Mouse (Mus musculus): Measurements from ENCODE around the gene Vps41. TPM values are rescaled to one million over a fixed set of nuclear protein-coding genes. Genes with fewer than 3 reads are reported as not detected.

Gene Vps41
- total RNA-seq, 2 experiments from 2014 or later = 14.5 to 24.7 TPM

DNA sequence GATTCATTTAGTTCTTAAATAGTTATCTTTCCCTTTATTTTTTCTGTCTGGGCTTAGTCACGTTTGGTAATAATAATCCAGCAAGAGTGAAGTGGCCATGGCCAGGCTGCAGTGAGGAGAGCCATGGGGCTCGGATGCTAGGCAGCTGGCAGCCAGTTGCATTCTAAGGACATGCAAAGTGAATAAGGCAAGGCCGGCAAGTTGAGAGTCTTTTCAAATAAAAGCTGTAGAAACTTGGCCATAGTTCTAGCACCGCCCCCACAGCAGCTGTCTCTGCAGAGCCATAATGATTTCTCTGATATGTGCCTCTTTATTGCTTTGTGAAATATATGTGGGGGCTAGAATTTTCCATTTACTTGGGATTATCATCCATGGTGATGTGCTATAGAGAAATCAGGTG, 141.1 kb downstream of the Vps41 start:
- ATAC-seq (replicated peaks; ENCODE audit: low FRiP score, poor library complexity, severe bottlenecking) = no peak

- no peak for ATAC-seq (replicated peaks; ENCODE audit: low FRiP score, poor library complexity, severe bottlenecking)
Measured at GRCm38 (mm10) chr13:18859389-18859788, 142.3 kb downstream of the Vps41 start.

GRCm38 (mm10) chr13:18868030-18868490, 151.0 kb downstream of the Vps41 start:
- ATAC-seq (replicated peaks; ENCODE audit: low FRiP score, poor library complexity, severe bottlenecking) = no peak

DNA sequence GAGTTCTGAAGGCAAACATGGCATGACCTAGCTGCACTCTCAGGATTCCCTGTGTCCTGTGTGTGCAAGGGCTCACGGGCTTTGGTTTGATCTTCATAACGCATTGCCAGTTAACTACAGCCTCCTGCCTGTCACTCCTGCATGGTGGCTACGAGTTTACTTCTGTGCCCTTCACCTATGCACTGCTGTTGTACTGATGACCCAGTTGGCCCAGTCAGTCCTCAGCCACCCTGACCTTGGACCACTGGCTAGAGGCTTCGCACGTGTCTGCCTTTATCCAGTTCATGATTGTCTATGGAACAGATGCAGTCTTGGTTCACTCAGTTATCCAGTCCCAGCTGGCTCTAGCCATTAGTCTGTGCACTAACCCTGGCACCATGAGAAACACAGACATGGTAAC, 151.7 kb downstream of the Vps41 start:
- ATAC-seq (replicated peaks; ENCODE audit: low FRiP score, poor library complexity, severe bottlenecking) = no peak

DNA sequence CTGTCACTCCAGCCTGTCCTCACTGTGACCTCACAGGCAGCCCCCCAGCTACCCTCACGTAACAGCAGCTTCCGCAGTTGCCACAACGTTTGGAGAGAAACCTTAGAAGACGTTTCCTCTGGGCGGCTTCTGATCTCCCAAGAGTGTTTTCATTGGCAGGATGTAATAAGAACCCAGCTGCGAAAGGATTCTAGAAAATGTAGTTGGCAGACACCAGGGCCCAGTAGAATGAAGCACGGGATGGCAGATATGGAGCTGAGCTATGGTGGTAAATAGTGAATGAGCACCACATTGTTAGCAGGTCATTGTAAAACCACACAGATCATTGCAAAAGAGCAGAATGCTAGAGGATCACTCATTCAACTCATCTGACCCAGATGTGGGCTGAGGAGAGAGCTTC, 158.2 kb downstream of the Vps41 start:
- no peak for ATAC-seq (replicated peaks; ENCODE audit: low FRiP score, poor library complexity, severe bottlenecking)

- ATAC-seq (replicated peaks; ENCODE audit: low FRiP score, poor library complexity, severe bottlenecking) = no peak
Measured at GRCm38 (mm10) chr13:18892910-18893309, 175.8 kb downstream of the Vps41 start.

DNA sequence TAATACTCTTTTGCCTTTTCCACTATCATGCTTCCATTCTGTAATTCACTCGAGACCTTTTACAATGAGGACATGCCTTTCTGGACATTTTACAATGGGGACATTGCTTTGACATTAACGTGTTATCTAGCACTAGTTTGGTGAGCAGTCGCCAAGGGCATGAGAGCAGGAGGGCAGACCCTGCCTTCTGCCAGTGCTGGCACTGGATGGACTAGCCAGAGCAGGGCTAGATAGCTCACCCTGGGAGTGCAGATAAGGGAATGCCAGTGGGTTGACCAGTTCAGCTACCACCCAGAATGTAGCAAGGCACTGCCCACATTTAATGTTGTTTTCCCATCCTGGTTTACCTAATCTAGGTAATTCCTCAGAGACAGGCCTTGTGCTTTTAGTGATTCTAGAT, 179.7 kb downstream of the Vps41 start:
- ATAC-seq (replicated peaks; ENCODE audit: low FRiP score, poor library complexity, severe bottlenecking) = no peak

- no peak for ATAC-seq (replicated peaks; ENCODE audit: low FRiP score, poor library complexity, severe bottlenecking)
Measured at GRCm38 (mm10) chr13:18903623-18904022, 186.5 kb downstream of the Vps41 start.

DNA sequence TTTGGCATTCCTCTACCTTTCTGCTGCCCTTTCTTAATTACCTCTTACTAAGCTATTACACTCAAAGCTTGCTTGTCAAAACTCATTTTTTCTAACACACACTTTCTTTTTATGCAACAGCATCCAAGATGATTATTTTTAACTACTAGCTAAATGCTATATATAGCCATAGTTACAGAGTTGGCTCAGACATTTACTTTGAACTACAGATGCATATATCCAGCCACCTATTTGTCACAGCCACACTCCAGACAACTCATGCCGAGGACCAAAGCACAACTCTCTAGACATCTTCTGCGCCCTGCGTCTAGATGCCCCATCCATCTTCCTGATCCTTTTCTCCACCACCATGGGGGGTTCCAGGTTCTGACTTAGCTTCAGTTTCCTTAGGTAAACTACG, 197.7 kb downstream of the Vps41 start:
- no peak for ATAC-seq (replicated peaks; ENCODE audit: low FRiP score, poor library complexity, severe bottlenecking)

Other genes starting within 250 kb of the Vps41 start
- gene Amph, start 230.9 kb downstream of the Vps41 start, total RNA-seq (2015; ENCODE audit: low replicate concordance) = not detected in 2 replicates
- gene Amph, start 230.9 kb downstream of the Vps41 start, total RNA-seq (2017; ENCODE audit: low replicate concordance) = not detected in 2 replicates